Mouse (Mus musculus) olfactory bulb, adult 2 months (tissue): ENCODE measurements around the gene Trpv4.

Experiments
- CTCF ChIP-seq: fragments of 200-500 bp; IDR thresholded peaks from 2 replicates; pipeline ENCODE4 v1.5.1; 2012; ENCODE audit warnings: low read depth, mild to moderate bottlenecking, low read length, moderate library complexity; ENCODE audit not compliant: insufficient read depth
- POLR2A ChIP-seq: fragments of 200-500 bp; IDR thresholded peaks from 2 replicates; pipeline ENCODE4 v1.6.1; 2012; ENCODE audit warnings: mild to moderate bottlenecking, low read depth, low read length, moderate library complexity; ENCODE audit not compliant: insufficient read depth

DNA sequence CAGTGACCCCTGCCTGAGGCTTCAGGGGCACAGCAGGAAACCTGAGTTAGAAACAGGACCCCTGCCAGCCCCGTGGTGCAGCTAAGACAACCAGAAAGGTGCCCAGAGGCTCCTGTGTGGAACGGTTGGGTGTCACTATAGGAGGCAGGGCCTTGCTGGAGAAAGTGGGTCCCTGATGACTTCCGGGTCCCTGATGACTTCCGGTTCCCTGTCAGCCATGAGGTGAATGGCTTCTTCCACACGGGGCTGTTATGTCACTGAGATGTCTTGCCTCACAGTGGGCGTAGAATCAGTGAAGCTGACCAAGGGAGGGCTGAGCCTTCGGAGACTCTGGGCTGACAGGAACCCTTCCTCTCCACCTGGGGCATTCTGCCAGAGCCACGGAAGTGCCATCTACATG lies 16.4 kb upstream of the Trpv4 start:
- TF ChIP-seq CTCF: no peak
- no peak for TF ChIP-seq POLR2A
